Mouse (Mus musculus) megakaryocyte-erythroid progenitor cell, adult 5-6 weeks (primary cell): ENCODE results near the gene Atp11a. TPM values are rescaled to one million over a fixed set of nuclear protein-coding genes. Genes with fewer than 3 reads are reported as not detected.

Experiments
- ATAC-seq: replicated peaks from 2 replicates; pipeline ENCODE4 v1.8.0; 2016; ENCODE audit warnings: mild to moderate bottlenecking, inconsistent platforms; ENCODE audit not compliant: severe bottlenecking, poor library complexity, low FRiP score, low TSS enrichment
- total RNA-seq, 2 experiments: library from RNA; stranded (forward) in 1 of 2; stranded (reverse) in 1 of 2; fragments of 200-1000, 215-1000 nt in 1 of 2; fragments of >200 nt in 1 of 2; fragmentation: Nextera tagmentation in 1 of 2; gene quantifications; 2 replicates each; pipeline ENCODE4 v1.2.3; 2014 to 2017

Gene Atp11a
- total RNA-seq, 2 experiments from 2014 or later = 3.5 to 5.5 TPM

- ATAC-seq = no peak
Observed at GRCm38 (mm10) chr8:12894783-12895534, 138.1 kb downstream of the Atp11a start.

GRCm38 (mm10) chr8:12895535-12896150 lies 138.8 kb downstream of the Atp11a start:
- no peak for ATAC-seq

- ATAC-seq = peak; percentile 58
Observed at GRCm38 (mm10) chr8:12896494-12897373, 139.9 kb downstream of the Atp11a start.

- no peak for ATAC-seq
Observed at GRCm38 (mm10) chr8:12897815-12898214, 141.0 kb downstream of the Atp11a start.

GRCm38 (mm10) chr8:12903790-12904415 lies 147.1 kb downstream of the Atp11a start:
- no peak for ATAC-seq

- no peak for ATAC-seq
Observed at GRCm38 (mm10) chr8:12905122-12905521, 148.3 kb downstream of the Atp11a start.

GRCm38 (mm10) chr8:12905599-12906321 lies 148.9 kb downstream of the Atp11a start:
- no peak for ATAC-seq

- no peak for ATAC-seq
Observed at GRCm38 (mm10) chr8:12906597-12906996, 149.8 kb downstream of the Atp11a start.

- no peak for ATAC-seq
Observed at GRCm38 (mm10) chr8:12907730-12908129, 150.9 kb downstream of the Atp11a start.

- ATAC-seq = no peak
Observed at GRCm38 (mm10) chr8:12912011-12912410, 155.2 kb downstream of the Atp11a start.

GRCm38 (mm10) chr8:12915187-12916006 lies 158.6 kb downstream of the Atp11a start:
- no peak for ATAC-seq

- ATAC-seq = no peak
Observed at GRCm38 (mm10) chr8:12916156-12916900, 159.5 kb downstream of the Atp11a start.

- no peak for ATAC-seq
Observed at GRCm38 (mm10) chr8:12917029-12917428, 160.2 kb downstream of the Atp11a start.

- ATAC-seq = no peak
Observed at GRCm38 (mm10) chr8:12917831-12918230, 161.0 kb downstream of the Atp11a start.
